Mouse (Mus musculus) heart, embryonic 16.5 days (tissue): Measurements from ENCODE around the gene Smad9. TPM values are rescaled to one million over a fixed set of nuclear protein-coding genes. Genes with fewer than 3 reads are reported as not detected.

Experiments used
- polyA plus RNA-seq: library from polyadenylated mRNA; unstranded; fragments of >200 nt; fragmentation: Nextera tagmentation; extraction: Ambion mirVana; gene quantifications from 2 replicates; pipeline ENCODE4 v1.2.1, GENCODE M21; 2015

The Smad9 gene
- polyA plus RNA-seq, 1 experiment from 2014 or later = 0.75 TPM

Other genes with a start within 250 kb of the Smad9 start
- 59.3 and 63.1 TPM in 2 replicates for gene Supt20, start 62.8 kb upstream of the Smad9 start, polyA plus RNA-seq
- gene Gm21958, start 41.2 kb upstream of the Smad9 start, polyA plus RNA-seq = not detected in 2 replicates
- 72.4 and 75.0 TPM in 2 replicates for gene Exosc8, start 20.2 kb upstream of the Smad9 start, polyA plus RNA-seq
- gene Alg5, start 20.0 kb upstream of the Smad9 start, polyA plus RNA-seq = 33.6 and 38.8 TPM in 2 replicates
- gene Rfxap, start 52.2 kb downstream of the Smad9 start, polyA plus RNA-seq = 28.3 and 32.3 TPM in 2 replicates
- gene Sertm1, start 160.3 kb downstream of the Smad9 start, polyA plus RNA-seq = 0.07 and 0.11 TPM in 2 replicates